Mouse (Mus musculus): Measurements from ENCODE around the gene Tbc1d30.
A peak's percentile ranks its signal among the peaks of the same experiment; 100 is the strongest.

Tbc1d30 gene

GRCm38 (mm10) chr10:121351066-121351581 lies at the start of gene Tbc1d30:
Gene Tbc1d30, minus strand, starts transcription at chr10:121351278.
- DNase-seq = peak; percentile 81

GRCm38 (mm10) chr10:121398599-121398998 lies 47.5 kb upstream of the Tbc1d30 start:
- DNase-seq = no peak

- peak; percentile 54 for DNase-seq
These were observed 44.6 kb upstream of the Tbc1d30 start for GRCm38 (mm10) chr10:121395542-121396176.

GRCm38 (mm10) chr10:121394789-121395325 lies 43.8 kb upstream of the Tbc1d30 start:
- no peak for DNase-seq

- no peak for DNase-seq
These were observed 43.2 kb upstream of the Tbc1d30 start for GRCm38 (mm10) chr10:121394270-121394669.

GRCm38 (mm10) chr10:121391901-121392300 lies 40.8 kb upstream of the Tbc1d30 start:
- no peak for DNase-seq

- no peak for DNase-seq
These were observed 39.5 kb upstream of the Tbc1d30 start for GRCm38 (mm10) chr10:121390602-121391001.

- no peak for DNase-seq
These were observed 35.3 kb upstream of the Tbc1d30 start for GRCm38 (mm10) chr10:121386347-121386746.

- no peak for DNase-seq
These were observed 34.6 kb upstream of the Tbc1d30 start for GRCm38 (mm10) chr10:121385695-121386094.

GRCm38 (mm10) chr10:121384710-121385109 lies 33.6 kb upstream of the Tbc1d30 start:
- no peak for DNase-seq

GRCm38 (mm10) chr10:121381280-121381679 lies 30.2 kb upstream of the Tbc1d30 start:
- no peak for DNase-seq

- no peak for DNase-seq
These were observed 28.3 kb upstream of the Tbc1d30 start for GRCm38 (mm10) chr10:121379387-121379786.

- DNase-seq = no peak
These were observed 25.6 kb upstream of the Tbc1d30 start for GRCm38 (mm10) chr10:121376530-121377271.

- no peak for DNase-seq
These were observed 24.8 kb upstream of the Tbc1d30 start for GRCm38 (mm10) chr10:121375649-121376493.

GRCm38 (mm10) chr10:121374693-121375620 lies 23.9 kb upstream of the Tbc1d30 start:
- DNase-seq = no peak

- DNase-seq = no peak
These were observed 22.9 kb upstream of the Tbc1d30 start for GRCm38 (mm10) chr10:121374013-121374412.

- no peak for DNase-seq
These were observed 19.7 kb upstream of the Tbc1d30 start for GRCm38 (mm10) chr10:121370777-121371176.

- DNase-seq = no peak
These were observed 17.8 kb upstream of the Tbc1d30 start for GRCm38 (mm10) chr10:121368783-121369465.

- DNase-seq = no peak
These were observed 16.7 kb upstream of the Tbc1d30 start for GRCm38 (mm10) chr10:121367780-121368179.

- DNase-seq = no peak
These were observed 16.2 kb upstream of the Tbc1d30 start for GRCm38 (mm10) chr10:121367271-121367670.

GRCm38 (mm10) chr10:121365781-121366272 lies 14.7 kb upstream of the Tbc1d30 start:
- DNase-seq = no peak

Data from lung, postnatal 14 days (tissue).